Mouse (Mus musculus): Measurements from ENCODE around the gene Cpsf3.

Cpsf3 gene

DNA sequence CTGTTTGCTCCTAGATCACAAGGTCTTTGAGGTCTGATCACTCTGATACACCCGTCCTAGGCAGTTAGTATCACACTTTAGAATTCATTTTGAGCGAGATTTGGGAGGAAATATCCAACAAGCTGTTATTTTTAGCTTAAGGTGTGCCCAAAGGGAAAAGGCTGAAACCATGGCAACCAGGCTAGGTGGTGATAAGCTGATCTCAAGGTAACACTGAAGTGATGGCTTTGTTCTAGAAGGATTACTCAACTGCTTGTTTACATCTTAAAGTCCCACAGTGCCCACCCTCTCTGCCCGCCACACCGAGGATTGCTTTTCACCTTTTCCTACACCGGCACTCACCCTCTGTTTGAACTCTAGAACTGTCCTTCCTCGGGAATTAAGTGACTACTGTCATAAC, 4.5 kb downstream of the Cpsf3 start:
- no peak for DNase-seq (ENCODE audit: low spot score)

DNA sequence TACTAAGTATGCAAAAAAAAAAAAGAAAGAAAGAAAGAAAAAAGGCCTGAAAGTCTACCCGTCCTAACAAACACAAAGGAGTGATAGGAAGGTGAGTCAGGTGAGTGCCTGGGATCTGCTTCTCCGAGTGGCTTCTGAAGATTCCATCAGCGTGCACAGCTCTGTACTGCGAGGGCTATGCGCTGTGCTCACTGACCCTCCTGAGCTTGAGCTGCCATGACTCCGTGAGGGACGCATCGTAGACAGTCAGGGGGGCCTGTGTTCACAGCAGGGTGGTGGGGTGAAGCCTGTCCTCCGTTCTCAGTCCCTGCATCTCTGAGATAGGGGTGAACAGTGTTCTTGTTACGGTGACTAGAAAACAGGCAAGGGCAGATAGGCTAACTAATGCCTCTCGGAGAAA, 13.7 kb downstream of the Cpsf3 start:
- DNase-seq (ENCODE audit: low spot score): no peak

DNA sequence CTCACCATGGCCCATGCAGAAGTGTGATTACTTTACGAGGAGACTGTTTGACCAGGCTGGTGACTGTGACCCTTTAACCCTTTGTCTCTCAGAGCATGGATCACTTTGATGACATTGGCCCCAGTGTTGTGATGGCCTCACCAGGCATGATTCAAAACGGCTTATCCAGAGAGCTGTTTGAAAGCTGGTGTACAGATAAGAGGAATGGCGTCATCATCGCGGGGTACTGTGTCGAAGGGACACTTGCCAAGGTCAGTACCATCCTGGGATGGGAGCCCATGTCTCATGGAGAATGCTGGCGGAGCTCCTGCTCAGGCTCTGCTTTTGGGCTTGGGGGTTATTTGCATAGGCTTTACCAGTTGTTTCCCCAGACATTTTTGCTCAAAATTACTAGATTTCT, 16.1 kb downstream of the Cpsf3 start:
- no peak for DNase-seq (ENCODE audit: low spot score)

DNA sequence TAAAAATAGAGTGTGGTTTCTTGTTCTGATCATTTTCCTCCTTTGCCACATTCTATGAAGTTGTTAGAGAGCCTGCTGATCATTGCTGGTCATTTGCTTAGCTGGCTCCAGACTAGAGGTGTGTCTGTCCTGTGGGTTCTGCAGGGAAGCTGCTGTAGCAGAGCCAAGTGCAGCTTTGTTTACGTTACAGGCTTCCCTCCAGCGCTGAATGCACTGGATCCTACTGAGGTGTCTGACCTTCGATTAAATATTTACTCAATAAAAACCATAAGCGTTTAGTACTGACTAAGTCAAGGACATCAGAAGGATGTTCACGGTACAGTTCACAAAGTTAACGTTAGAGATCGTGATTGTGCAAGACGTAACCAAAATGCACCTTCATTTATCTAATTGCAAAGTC, 16.7 kb downstream of the Cpsf3 start:
- DNase-seq (ENCODE audit: low spot score): no peak

DNA sequence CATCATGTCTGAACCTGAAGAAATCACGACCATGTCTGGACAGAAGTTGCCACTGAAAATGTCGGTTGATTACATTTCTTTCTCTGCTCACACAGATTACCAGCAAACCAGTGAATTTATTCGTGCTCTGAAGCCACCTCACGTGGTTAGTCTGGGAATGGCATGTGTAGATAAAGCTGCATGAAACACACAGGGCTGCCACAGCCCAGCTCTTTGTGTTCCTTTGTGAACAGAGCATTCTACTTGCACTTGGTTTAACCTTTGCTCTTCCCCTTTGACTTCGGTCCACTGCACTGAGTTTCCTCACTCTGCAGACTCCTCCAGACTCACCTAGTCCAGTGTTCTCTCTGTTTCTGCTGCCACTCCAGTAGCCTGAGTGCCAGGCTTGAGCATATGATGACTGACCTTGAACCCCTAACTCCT, 17.2 kb downstream of the Cpsf3 start:
- no peak for DNase-seq (ENCODE audit: low spot score)

DNA sequence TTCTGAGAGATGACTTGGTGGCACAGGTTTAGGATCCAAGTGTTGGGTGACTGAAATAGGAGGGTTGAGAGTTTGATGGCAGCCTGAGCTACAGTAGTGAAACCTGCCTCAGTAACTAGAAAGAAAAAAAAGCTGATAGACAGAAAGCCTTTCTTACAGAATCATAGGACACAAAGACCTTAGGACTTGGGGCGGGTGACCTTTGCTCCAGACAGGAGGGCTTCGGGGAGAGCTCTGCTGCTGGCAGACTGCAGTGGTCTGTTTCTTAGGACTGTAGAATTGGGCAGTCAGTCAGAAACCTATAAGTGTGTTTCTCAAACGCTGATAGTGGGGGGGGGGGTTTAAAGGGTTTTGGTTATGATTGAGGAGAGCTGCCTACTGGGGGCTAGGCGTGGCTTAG, 20.6 kb downstream of the Cpsf3 start:
- DNase-seq (ENCODE audit: low spot score): no peak

DNA sequence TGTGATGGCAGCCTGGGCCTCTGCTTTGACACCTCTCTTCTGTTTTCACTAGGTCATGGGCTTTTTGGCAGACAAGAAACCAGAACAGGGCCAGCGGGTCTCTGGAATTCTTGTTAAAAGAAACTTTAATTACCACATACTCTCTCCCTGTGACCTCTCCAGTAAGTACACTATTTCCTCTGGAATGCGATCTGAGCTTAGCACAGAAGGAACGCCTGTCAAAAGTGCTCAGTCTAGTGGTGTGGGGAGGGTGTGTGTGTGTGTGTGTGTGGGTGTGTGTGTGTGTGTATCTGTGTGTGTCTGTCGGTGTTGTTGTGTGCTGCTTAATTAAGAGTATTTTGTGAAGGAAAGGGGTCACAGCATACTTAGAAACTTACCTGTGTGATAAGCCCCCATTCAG, 21.5 kb downstream of the Cpsf3 start:
- no peak for DNase-seq (ENCODE audit: low spot score)

DNA sequence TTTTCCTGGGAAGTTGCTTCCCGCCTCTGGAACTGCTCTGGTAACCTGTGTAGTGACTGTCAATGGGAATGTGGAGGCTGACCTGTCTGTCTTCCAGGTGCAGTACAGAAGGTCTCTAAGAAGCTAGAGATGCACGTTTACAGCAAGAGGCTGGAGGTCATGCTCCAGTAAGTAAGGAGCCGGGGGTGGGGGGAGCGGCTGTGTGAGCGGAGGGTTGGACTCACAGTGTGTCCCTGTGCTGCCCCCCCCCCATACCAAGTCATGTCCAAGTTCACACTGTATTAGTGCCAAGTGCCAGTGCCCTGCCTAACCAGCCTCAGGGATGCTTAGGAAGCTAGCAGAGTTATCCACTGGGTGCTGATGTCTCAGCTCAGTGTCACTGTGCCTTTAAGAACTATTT, 27.0 kb downstream of the Cpsf3 start:
- no peak for DNase-seq (ENCODE audit: low spot score)

DNA sequence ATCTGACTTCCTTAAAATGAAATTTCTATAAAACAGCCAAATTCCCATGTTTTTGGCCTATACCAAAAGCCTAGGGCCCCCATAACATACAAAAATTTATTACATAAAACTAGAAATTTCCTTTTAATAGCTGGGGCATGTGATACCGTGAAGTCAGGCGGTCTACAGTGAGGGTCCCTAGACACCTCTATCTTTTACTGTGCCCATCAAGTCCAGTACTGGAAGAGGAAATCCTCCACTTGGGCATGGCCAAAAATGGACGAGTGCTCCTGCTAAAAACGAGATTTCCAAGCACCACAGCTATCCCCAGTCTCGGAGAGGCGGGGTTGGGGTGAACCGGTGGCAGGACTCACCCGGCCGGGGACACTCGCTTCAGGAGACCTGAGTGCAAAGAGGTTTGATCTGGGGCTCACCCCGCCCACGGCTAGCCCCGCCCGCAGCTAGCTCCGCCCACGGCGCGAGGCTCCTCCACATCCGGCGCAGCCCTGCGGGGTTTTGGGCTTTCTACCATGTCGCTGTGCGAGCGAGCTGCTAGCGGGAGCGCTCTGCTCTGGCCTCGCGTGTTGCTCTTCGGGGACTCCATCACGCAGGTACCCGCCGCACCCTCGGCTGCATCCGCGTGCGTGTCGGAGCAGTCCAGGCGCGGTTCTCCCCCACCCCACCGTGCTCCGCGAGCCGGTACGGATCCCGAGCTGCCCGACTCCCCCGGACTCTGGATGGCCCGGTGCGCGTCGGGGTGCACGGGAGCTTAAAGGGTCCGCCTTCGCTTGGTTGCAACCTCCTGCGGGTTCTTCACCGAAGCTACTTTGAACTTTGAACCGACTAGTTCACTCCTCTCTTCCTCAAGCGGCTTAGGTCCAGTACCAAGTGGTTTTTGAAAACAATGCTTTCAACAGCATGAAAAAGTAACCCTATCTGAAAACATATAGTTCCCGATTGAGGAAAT, 31.0 kb downstream of the Cpsf3 start, which contains the start of gene Iah1:
Gene Iah1, plus strand, starts transcription at position 467 of the 946 bp plus-strand sequence.
- peak; percentile 88 for DNase-seq (ENCODE audit: low spot score)

DNA sequence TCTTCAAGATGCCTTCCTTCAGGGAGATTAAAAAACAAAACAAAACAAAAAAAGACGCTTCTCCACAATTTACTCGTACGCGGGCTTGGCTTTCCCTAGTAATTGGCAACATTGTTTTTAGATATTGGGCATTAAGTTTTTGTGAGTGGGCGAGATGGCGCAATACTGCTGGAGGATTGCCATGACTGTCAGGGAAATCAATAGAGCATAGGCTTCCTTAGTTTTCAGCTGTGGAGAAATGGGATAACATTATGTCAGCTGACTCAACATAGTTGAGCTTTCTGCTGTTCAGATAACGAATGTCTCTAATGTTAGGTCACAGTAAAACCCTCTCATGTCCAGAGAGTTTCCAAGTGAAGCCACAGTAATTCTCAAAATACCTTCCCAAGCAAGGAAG, 31.7 kb downstream of the Cpsf3 start:
- no peak for DNase-seq (ENCODE audit: low spot score)

DNA sequence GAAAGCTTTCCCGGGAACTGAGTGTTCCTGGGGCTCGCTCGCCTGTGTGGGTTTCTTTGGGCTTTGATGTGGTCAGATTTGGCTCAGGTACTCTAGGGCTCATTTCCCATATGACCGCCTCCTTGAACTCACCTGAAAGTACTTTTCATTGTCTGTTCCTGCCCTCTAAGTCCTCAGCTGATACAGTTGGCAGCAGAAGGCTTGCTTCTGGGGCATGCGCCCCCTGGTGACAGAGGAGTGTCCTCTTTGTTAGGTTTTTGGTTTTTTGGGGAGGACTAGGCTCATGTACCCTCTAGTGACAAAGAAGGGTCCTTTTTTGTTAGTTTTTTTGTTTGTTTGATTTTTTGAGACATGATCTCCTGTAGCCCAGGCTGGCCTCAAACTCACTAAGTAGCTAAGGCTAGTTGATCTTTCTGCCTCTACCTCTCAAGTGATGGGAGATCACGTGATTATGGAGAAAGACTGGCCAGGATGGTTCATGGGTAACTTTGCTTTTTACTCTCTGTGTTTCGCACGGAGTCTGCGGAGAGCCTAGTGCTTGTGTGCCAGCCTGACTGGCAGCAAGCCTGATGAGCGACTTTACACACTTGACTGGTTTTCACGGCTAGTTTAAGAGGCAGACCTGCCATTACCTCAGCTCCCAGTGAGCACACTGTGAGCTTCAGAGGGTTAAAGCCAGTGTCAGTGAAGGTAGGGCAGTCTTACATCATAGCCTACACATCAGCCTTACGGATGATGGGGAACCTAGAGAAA, 33.1 kb downstream of the Cpsf3 start:
- peak; percentile 77 for DNase-seq (ENCODE audit: low spot score)

DNA sequence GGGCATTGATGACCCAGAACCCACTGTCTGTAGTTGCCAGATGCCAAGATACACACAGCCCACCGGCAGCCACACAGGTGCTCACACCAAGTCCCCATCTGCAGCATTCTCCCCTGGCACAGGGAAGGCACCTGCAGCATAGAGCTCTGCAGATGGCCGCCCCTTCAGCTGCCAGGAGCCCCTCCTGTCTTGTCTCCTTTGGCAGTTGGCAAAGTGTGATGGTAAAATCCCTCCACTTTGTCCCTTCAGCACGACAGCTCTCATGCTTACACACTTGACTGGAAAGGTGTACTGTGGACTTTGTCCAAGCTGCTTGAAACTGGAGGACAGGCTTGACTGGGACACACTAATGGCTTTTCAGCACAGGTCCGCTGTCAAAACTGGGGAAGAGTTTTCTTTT, 35.1 kb downstream of the Cpsf3 start:
- DNase-seq (ENCODE audit: low spot score): no peak

DNA sequence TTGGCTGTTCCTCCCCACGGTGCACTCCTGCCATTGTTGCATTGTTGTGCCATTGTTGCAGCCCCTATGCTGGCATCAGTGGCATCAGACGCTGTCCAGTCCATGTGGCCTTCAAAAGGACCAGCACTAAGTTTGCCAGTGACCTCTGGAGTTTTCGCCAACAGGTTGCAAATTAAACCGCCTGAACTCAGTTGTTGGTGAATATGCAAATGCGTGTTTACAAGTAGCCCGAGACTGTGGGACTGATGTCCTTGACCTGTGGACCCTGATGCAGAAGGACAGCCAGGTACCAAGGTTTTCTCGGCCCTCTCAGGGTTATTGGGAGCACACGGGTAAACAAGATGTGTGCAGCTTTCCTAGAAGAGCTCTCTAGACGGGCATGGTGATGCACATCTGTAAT, 36.0 kb downstream of the Cpsf3 start:
- no peak for DNase-seq (ENCODE audit: low spot score)

DNA sequence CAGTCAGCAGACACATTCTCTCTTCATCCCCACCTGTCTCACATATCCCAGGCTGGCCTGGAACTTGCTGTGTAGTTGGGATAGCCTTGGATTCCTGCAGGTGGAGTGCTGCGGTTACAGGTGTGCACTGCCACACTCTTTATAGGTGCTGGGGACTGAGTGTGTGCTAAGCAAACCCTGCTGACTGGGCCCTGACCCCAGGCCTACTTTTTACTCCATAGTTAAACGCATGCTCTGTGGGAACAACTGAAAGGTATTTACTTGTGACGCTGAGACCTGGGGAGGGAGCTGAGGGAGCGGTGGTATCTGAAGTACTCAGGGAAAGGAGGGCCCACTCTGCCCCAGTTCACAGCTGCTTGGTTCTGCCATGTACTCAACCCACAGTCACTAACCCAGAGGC, 37.1 kb downstream of the Cpsf3 start:
- DNase-seq (ENCODE audit: low spot score): no peak

DNA sequence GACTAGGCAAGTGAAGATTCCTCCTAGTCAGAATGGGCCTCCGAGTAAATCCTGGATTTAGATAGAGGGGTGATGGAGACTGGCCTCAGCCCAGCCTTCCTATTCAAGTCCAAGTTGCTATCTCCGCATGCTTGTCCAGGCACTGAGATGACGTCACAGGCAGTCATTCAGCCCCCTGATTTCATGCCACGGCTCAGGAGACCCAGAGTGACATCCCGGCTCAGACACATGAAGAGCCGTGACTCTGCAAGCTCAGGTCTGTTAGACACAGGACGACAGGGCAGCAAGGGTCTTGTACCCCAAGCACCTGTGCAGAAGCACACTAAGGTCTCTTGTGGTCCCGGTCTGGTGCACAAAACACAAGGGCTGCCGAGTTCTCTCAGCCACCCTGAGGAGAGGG, 37.7 kb downstream of the Cpsf3 start:
- DNase-seq (ENCODE audit: low spot score): no peak

DNA sequence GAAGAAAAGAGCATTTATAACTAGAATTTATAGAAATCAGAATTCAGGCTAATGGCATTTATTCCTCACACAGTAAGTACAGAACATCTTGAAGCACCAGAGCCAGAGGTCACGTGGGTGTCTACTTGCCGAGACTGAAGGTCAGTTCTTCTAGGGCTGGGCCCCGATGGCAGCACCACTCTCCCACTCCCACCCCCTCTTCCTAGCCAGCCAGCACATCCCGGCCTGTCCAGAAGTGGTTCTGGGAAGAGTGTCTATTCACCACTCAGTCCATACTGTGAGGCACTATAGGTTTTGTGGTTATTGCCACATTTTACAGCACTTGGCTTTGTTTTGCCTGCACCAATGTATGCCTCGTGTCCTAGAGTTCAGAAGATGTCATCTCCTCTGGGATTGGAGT, 38.9 kb downstream of the Cpsf3 start:
- no peak for DNase-seq (ENCODE audit: low spot score)

DNA sequence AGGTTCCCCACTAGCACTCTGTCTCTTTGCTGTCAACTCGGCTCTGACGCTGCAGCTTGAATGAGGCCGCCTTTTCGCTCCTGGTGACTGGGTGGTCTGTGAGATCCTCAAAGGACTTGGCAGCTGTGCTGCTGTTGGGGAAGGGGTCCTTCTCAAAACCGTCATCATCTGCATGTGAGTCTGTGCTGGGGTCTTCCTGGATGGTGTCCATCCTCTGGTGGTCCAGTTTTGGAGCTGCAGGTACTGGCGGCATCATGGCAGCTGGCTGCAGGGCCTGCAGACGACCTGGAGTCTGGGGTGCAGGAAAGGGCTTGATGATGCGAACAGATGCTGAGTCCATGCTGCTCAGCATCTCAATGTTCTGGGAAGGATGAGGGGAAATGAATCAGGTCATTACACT, 40.1 kb downstream of the Cpsf3 start:
- DNase-seq (ENCODE audit: low spot score): no peak

DNA sequence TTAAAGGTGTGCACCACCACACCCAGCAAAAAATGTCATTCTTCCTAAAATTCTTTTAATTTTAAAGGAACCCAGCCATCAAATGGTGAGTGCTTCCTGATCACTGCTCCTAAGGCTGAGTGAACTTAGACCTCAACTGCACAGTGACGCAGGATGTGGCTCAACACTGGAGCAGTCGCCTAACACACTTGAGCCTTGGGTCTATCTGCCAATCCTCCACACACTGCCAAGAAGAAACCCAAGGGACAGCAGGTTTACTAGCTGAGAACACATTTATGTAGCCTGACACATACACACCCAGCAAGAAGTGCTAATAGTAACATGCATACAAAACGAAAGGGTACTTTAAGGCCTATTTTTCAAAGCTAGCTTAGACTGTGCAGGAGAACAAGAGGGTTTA, 41.1 kb downstream of the Cpsf3 start:
- DNase-seq (ENCODE audit: low spot score): no peak

DNA sequence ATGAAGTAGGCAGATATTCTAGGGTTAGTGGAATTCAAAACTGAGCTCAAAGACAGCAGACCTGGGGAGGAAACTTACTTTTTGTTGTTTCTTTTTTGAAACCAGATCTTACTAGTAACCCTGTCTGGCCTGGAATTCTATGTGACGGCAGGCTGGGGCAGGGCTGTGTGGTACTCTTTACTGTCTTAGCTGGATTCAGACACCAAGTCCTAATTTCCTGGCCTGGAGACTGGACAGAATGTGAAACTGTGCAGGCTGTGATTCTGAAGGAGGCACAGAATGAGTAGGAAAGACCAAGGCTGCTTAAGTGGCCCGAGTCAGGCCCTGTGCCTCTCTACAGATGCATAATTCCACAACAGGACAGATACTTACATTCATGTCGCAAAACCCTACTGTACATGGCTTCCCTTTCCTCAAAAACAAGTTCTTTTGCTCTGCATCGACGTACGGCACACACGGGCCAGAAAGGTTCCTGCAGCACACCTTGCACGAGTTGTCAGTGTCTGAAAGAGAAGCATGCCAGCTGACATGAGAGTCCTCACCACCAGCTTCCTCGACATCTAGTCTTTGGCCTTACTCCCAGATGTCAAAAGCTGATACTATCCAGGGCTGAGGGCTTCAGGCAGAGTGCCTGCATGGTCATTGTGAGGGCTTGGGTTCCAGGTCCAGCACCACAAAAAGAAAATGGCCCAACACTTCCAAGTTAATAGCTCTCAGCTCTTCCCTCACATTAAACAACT, 44.6 kb downstream of the Cpsf3 start:
- no peak for DNase-seq (ENCODE audit: low spot score)

DNA sequence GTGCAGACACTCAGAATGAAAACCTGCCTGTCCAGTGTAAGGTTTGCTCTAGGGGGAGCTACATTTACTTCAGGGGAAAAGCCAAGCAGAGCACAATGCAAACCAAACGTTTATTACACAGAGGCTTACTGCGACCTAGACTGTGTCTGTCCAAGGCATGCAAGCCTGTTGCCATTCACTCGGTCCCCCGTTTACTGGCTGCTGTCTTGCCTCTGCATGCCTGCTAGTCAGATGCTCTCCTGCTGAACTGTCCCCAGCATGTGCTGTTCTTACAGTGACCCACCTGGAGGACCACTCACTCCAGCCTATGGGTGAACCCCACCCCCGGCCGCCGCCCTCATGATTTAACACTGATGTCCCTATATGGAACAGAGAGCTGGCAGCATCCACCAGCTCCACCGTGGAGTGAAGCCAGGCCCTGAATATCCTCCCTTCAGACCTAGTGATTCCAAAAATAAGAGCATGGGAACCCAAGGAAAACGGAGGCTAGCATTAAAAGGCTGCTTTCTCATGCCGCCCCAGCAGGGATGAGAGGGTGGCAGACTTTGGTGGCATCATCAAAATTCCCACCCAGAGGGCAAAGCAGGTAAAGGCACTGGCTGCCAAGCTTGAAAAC, 45.9 kb downstream of the Cpsf3 start:
- no peak for DNase-seq (ENCODE audit: low spot score)

DNA sequence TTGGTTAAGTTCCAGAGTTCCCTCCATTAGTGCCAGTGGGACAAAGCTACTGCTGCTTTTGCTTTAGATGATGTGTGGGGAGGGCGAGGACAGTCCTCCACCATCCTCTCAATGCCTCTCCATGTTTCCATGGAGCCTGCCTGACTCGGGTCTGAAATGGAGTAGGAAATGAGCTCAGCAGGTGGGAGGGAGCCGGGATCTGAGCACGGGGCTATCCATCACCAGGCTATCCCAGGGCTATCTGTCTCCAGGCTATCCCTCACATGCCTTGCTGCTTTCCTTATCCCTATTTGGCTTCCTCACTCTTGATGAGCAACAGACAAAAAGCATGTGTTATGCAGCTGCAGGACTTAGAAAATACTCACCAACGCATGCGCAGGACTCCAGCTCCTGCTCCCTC, 46.5 kb downstream of the Cpsf3 start:
- no peak for DNase-seq (ENCODE audit: low spot score)

DNA sequence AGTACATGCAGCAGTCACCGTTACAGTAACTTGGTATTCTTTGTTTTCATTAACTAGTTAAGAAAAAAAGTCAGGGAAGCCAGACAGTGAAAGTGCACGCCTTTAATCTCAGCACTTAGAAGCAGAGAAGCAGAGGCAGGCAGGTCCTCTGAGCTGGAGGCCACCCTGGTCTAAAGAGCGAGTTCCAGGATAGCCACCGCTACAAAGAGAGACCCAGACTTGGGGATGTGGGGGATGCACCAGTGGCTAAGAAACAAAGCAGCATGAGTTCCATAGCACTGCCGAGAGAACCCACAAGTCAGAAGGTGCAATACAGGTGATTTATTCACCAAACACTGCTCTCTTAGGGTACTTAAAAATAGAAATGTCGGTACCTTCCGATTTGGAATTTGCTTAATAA, 47.8 kb downstream of the Cpsf3 start:
- DNase-seq (ENCODE audit: low spot score): no peak
